In genomic region chr13:63097440-63097930, GRCm38 (mm10) we compare ENCODE assay signal across 13 mouse cellular contexts.
DNase-seq lines count a peak whose midpoint lies in the region; ATAC-seq and TF ChIP-seq lines count a peak whose summit lies in the region.
"Had no signal": no experiment of that assay in that cellular context is flagged by ENCODE, and none has a peak within 500 bp of the region (broad histone marks: within the 10 kb centered on the region; RNA-seq: fewer than 3 reads in every experiment).

No protein-coding gene starts in this region.

- H3K4me3 ChIP-seq in heart, postnatal 0 days (ENCODE audit: low read depth, low read length) = no peak overlapping the region
- H3K4me3 ChIP-seq in bone marrow macrophage, adult 2 months (ENCODE audit: insufficient read depth, low read length) = no peak overlapping the region
- no peak overlapping the region for H3K4me3 ChIP-seq in cerebellum, adult 2 months (replicated peaks; ENCODE audit: insufficient read depth, low read depth, low read length)
- no peak overlapping the region for H3K4me3 ChIP-seq in limb, embryonic 13.5 days
- no peak overlapping the region for H3K4me3 ChIP-seq in neural tube, embryonic 15.5 days (replicated peaks)
- H3K4me3 ChIP-seq: forebrain, embryonic 10.5 days; kidney, embryonic 15.5 days had no signal

- peaks cover 31% of the 10 kb centered on the region for H3K4me1 ChIP-seq in heart, postnatal 0 days (ENCODE audit: control insufficient read depth, insufficient read depth)
- peaks cover 46% of the 10 kb centered on the region for H3K4me1 ChIP-seq in bone marrow macrophage, adult 2 months (ENCODE audit: control insufficient read depth, insufficient read depth, low read length)
- H3K4me1 ChIP-seq in cerebellum, adult 2 months (ENCODE audit: control insufficient read depth, insufficient read depth, low read length) = peaks cover 12% of the 10 kb centered on the region; the same call in 1 of the 2 replicates
- peaks cover 60% of the 10 kb centered on the region for H3K4me1 ChIP-seq in limb, embryonic 13.5 days
- H3K4me1 ChIP-seq in neural tube, embryonic 15.5 days = no peaks in the 10 kb centered on the region

- 74% methylated on average over 8 of the region's 8 CpGs for WGBS in heart, postnatal 0 days
- WGBS in cerebellum, adult 2 months = 36% methylated on average over 8 of the region's 8 CpGs
- 71% methylated on average over 8 of the region's 8 CpGs for WGBS in limb, embryonic 13.5 days
- WGBS in neural tube, embryonic 15.5 days = 85% methylated on average over 8 of the region's 8 CpGs

- TF ChIP-seq CTCF in heart, postnatal 0 days (IDR thresholded peaks at IDR 0.05; ENCODE audit: low read depth) = no peak
- TF ChIP-seq CTCF in bone marrow macrophage, adult 2 months (IDR thresholded peaks at IDR 0.05; ENCODE audit: low read depth, low read length) = no peak
- TF ChIP-seq CTCF in cerebellum, adult 2 months (IDR thresholded peaks at IDR 0.05; ENCODE audit: borderline replicate concordance, insufficient read depth, low read depth, low read length) = no peak

- TF ChIP-seq POLR2A in bone marrow macrophage, adult 2 months (IDR thresholded peaks at IDR 0.05; ENCODE audit: borderline replicate concordance, low read depth, low read length) = no peak
- no peak for TF ChIP-seq POLR2A in cerebellum, adult 2 months (IDR thresholded peaks at IDR 0.05; ENCODE audit: borderline replicate concordance, insufficient read depth, low read length)

- H3K36me3 ChIP-seq in heart, postnatal 0 days (replicated peaks; ENCODE audit: control insufficient read depth, insufficient read depth, low read length) = no peaks in the 10 kb centered on the region
- H3K36me3 ChIP-seq in limb, embryonic 13.5 days = no peaks in the 10 kb centered on the region
- no peaks in the 10 kb centered on the region for H3K36me3 ChIP-seq in neural tube, embryonic 15.5 days
- H3K36me3 ChIP-seq: forebrain, embryonic 10.5 days; kidney, embryonic 15.5 days had no signal

- no peaks in the 10 kb centered on the region for H3K27me3 ChIP-seq in heart, postnatal 0 days (ENCODE audit: control insufficient read depth, insufficient read depth, low read length)
- H3K27me3 ChIP-seq in cerebellum, adult 2 months (ENCODE audit: control insufficient read depth, insufficient read depth, low read length) = no peaks in the 10 kb centered on the region
- H3K27me3 ChIP-seq in limb, embryonic 13.5 days = no peaks in the 10 kb centered on the region
- no peaks in the 10 kb centered on the region for H3K27me3 ChIP-seq in neural tube, embryonic 15.5 days (replicated peaks)
- H3K27me3 ChIP-seq: kidney, embryonic 15.5 days; Patski had no signal

- peak overlapping the region; percentile 38; the same call in 1 of the 2 replicates for H3K27ac ChIP-seq in heart, postnatal 0 days (ENCODE audit: low read depth)
- peak overlapping the region; percentile 9; the same call in 1 of the 2 replicates for H3K27ac ChIP-seq in bone marrow macrophage, adult 2 months (ENCODE audit: insufficient read depth, low read depth, low read length)
- H3K27ac ChIP-seq in cerebellum, adult 2 months (ENCODE audit: insufficient read depth, low read length) = no peak overlapping the region
- H3K27ac ChIP-seq in limb, embryonic 13.5 days = peak overlapping the region; percentile 52; the same call in 1 of the 2 replicates
- no peak overlapping the region for H3K27ac ChIP-seq in neural tube, embryonic 15.5 days (replicated peaks)
- H3K27ac ChIP-seq: forebrain, embryonic 10.5 days had no signal

- ATAC-seq in heart, postnatal 0 days (ENCODE audit: insufficient read depth, low read depth) = no peak
- ATAC-seq in limb, embryonic 13.5 days (ENCODE audit: low FRiP score, low read depth) = no peak
- ATAC-seq in neural tube, embryonic 15.5 days (ENCODE audit: low FRiP score) = no peak
- ATAC-seq: Patski had no signal

- no peaks in the 10 kb centered on the region for H3K9me3 ChIP-seq in heart, postnatal 0 days (replicated peaks; ENCODE audit: control insufficient read depth, low read length)
- no peaks in the 10 kb centered on the region for H3K9me3 ChIP-seq in limb, embryonic 13.5 days
- H3K9me3 ChIP-seq in neural tube, embryonic 15.5 days (replicated peaks) = no peaks in the 10 kb centered on the region
- H3K9me3 ChIP-seq: forebrain, embryonic 10.5 days; kidney, embryonic 15.5 days had no signal

- DNase-seq in heart, postnatal 0 days (ENCODE audit: low spot score) = no peak
- DNase-seq in heart, adult 9 months (ENCODE audit: low spot score in 2 of 2) = no peak
- peak; percentile 46 to 54 for DNase-seq in cerebellum, adult 2 months
- no peak for DNase-seq in adrenal gland, adult (ENCODE audit: inconsistent age in 2 of 2, low spot score in 1 of 2)
- DNase-seq: adrenal gland, adult 8-10 months; spleen, adult 18-20 months; thymus, postnatal 14 days had no signal

- TF ChIP-seq EP300 in heart, postnatal 0 days (IDR thresholded peaks at IDR 0.05; ENCODE audit: low read depth) = no peak

- no peak overlapping the region for H3K4me2 ChIP-seq in heart, postnatal 0 days (ENCODE audit: low read depth, low read length)
- H3K4me2 ChIP-seq in limb, embryonic 13.5 days (replicated peaks) = no peak overlapping the region
- no peak overlapping the region for H3K4me2 ChIP-seq in neural tube, embryonic 15.5 days
- H3K4me2 ChIP-seq: kidney, embryonic 15.5 days had no signal

- H3K9ac ChIP-seq in heart, postnatal 0 days (replicated peaks; ENCODE audit: low read depth, low read length) = no peak overlapping the region
- H3K9ac ChIP-seq in limb, embryonic 13.5 days = no peak overlapping the region
- no peak overlapping the region for H3K9ac ChIP-seq in neural tube, embryonic 15.5 days (replicated peaks)
- H3K9ac ChIP-seq: kidney, embryonic 15.5 days had no signal

Comparison
In these comparisons a context has a peak if more than half of its experiments do, and no peak if none do; other contexts are left out.
1. DNase-seq: peak in cerebellum, adult 2 months (2 of 2); none in heart, postnatal 0 days (single experiment), heart, adult 9 months (0 of 2) and adrenal gland, adult (0 of 2).
2. H3K27ac ChIP-seq: peak in heart, postnatal 0 days (single experiment), bone marrow macrophage, adult 2 months (single experiment) and limb, embryonic 13.5 days (single experiment); none in cerebellum, adult 2 months (single experiment) and neural tube, embryonic 15.5 days (single experiment).